Mouse (Mus musculus): ENCODE data around the gene Fam222b. TPM values are rescaled to one million over a fixed set of nuclear protein-coding genes. Genes with fewer than 3 reads are reported as not detected.

Gene Fam222b
- polyA plus RNA-seq, 1 experiment = 15.7 TPM

DNA sequence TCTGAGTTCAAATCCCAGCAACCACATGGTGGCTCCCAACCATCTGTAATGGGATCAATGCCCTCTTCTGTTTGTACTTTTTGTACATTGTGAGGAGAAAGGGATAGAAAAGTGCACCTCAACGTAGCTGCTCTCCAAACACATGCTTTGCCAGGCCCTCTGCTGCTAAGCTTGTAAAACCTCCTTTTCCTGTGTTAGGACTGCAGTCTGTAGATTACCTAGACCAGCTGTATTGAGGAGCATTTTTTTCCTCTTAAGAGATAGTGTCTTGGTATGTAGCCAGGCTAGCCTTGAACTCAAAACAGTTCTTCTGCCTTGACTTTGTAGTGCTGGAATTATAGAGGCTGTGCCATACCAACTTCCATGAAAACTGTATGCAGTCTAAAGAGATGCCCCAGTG lies 41.7 kb downstream of the Fam222b start:
- DNase-seq (ENCODE audit: low read depth) = no peak

DNA sequence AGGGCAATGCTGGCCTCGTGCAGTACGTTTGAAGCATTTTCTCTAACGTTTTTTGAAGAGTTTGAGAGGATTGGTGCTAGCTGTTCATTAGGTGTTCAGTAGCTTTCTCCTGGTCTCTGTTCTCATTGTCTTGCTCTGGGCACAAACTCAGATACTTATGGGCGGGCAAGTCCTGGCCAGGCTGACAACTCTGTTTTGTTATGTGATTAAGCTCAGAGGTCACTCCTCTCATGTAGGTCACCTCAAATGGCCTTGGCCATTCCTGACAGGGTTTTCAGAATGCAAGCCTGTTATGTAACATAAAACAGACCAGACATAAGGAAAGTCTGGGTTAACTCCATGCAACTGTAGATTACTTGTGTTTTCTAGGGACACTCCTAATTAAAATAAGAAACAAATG lies 43.1 kb downstream of the Fam222b start:
- DNase-seq (ENCODE audit: low read depth) = no peak

DNA sequence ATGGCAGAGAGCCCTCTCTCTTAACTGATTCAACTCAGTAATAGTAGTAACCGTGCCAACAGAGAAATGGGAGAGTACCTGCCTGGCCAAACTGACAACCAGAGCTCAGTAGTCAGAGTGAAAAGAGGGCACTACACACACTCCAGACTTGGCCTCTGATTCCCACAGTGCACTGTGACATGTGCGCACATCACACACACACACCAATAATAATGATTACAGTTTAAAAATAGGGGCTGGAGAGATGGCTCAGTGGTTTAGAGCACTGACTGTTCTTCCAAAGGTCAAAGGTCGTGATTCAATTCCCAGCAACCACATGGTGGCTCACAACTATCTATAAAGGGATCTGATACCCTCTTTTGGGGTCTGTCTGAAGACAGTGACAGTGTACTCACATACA lies 43.6 kb downstream of the Fam222b start:
- no peak for DNase-seq (ENCODE audit: low read depth)

DNA sequence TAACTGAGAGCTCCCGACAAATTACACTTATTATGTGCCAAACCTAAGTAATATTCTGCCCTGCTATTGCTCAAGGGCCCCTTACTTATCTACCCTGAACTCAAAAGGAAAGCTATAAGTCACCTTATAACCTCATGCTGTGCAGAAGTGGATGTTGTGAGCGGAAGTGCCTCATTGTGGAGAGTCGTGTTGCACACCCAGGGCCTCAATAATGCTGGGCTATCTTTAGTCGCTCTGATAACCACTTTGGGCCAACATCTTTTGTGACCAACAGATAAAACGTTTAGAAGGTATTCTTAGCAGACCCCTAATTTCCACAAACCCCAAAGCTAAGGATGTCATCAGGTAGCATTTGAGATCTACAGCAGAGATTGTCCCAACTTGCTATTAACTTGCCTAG lies 46.2 kb downstream of the Fam222b start:
- no peak for DNase-seq (ENCODE audit: low read depth)

DNA sequence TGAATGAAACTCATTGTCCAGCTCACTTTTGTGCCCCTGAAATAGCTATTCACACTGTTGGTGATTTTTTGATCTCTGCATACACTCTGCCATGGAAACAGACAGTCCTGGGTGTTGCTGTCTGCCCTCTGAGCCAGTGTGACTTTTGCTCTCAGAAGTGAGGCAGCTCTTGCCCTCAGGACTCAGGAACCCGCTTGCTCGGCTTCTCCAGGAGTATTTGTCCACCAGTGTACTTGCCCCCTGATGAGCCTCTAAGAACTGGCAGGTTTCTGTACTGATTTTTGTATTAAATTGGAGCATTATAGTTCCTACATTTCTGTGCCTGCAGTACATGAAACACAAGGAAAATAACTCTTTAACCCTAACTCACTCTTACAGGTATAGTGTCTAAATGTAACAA lies 49.1 kb downstream of the Fam222b start:
- DNase-seq (ENCODE audit: low read depth) = no peak

DNA sequence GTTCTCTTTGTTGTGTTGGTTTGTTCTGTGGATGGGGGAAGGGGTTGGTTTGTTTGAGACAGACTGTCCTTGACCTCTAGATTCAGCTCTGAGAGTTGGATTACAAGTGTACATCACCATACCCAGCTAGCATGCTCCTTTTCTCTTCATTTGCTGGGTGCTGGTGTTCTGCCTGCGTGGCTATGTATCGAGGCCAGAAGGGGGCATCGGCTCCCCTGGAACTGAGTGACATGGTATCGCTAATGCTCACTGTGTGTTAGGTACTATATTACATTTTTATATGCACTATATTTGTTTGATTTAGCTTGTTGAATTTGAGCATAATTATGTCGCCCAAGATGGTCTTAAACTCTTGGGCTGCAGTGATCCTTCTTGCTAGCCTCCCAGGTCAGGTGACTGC lies 51.7 kb downstream of the Fam222b start:
- no peak for DNase-seq (ENCODE audit: low read depth)

DNA sequence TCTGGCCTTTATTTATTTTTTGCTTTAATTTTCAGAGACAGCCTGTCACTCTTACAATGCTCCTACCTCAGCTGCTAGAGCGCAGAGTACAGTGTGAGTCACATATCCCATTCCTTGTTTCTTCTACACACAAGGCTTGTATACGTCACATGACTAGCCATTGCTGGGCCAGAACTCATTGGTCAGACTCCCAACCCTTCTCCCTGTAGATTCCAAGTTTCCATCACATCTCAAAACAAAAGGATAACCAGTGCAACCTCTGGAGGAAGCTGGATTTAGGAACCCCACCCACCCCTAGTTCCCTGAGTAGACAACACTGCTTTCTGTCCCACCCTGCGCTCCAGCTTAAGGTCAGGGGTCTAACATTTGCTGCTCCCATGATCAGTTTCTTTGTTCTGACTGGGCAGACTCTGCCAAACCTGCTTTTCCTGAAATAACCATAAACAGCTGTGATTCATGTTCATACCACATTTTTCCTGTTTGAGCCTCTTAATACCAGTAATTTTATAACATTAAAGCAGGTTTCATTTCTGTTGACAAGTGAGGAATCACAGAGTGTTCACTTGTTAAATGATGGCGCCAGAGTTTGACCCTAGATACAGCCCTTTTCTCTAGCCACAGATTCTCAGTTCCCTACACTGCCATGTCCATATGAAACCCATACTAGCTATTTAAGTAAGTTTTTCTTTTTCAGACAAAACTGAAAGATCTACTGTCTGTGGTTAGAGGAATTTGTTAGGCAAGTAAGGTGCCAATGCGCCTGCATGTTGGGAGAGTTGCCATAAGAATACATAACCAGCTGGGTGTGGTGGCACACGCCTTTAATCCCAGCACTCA lies 52.5 kb downstream of the Fam222b start:
- DNase-seq (ENCODE audit: low read depth) = no peak

DNA sequence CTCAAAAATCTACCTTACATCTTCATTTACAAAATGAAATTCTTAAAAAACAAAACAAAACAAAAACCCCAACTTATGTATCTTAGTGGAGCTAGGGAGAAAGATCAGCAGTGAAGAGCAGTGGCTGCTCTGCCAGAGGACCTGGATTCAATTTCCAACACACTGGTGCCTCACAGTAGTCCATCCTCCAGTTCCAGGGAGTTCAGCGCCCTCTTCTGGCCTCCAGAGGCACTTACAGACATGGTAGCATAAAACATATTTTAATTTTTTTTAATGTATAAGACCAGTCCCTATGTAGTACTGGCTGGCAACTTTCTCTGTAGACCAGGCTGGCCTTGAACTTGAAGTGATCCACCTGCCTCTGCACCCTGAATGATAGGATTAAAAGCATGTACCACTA lies 56.7 kb downstream of the Fam222b start:
- DNase-seq (ENCODE audit: low read depth) = no peak

DNA sequence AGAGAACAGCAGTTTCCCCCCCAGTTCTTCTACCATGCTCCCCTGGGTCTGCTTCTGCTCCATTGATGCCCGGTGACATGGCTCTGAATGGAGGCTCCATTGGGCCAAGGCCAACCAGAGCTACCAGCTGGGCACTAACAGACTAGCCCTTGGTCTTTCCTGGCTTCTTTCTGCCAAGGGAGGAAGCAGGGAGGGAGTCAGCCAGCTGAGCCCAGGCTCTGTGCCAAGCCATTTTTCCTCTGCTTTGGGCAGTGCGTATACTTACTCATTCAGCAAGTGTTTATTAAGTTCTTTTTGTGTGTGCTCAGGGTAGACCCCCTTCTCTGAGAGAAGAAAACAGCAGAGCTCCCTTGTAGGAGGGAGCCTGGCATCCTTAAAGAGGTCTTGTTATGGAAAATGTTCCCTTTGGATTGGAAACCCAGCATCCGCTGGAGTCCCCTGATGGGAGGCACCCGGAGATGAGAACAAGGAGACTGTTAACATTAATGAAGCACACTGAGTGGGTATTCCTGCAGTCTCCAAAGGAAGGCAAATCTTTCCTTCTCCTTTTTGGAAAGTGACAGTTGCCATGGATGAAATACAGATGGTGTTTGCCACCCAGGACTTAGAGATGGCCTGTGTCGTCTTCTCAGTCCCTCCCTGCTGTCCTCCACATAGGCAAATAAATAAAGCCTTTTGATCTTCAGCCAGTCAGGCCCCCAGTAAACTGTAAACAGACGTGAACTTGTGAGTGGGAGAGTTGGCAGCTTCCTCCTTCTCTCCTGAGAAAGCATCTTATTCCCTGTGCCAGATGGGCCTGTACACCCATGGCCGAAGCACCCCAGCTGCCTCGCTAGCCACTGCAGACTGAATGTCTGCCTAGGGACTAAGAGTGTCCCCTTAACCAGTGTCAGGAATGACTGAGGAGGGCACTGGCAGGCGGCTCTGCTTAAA lies 58.1 kb downstream of the Fam222b start:
- no peak for DNase-seq (ENCODE audit: low read depth)

DNA sequence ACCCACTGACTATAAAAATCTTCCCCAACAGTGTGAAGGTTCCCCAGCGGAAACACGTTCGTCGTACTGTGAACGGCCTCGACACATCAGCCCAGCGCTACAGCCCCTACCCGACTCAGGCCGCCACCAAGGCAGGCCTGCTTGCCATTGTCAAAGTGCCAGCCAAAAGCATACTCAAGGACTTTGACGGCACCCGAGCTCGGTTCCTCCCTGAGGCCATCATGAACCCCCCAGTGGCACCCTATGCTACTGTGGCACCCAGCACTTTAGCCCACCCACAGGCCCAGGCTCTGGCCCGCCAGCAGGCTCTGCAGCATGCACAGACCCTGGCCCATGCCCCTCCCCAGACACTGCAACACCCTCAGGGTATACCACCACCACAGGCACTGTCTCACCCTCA lies 59.3 kb downstream of the Fam222b start:
- no peak for DNase-seq (ENCODE audit: low read depth)

DNA sequence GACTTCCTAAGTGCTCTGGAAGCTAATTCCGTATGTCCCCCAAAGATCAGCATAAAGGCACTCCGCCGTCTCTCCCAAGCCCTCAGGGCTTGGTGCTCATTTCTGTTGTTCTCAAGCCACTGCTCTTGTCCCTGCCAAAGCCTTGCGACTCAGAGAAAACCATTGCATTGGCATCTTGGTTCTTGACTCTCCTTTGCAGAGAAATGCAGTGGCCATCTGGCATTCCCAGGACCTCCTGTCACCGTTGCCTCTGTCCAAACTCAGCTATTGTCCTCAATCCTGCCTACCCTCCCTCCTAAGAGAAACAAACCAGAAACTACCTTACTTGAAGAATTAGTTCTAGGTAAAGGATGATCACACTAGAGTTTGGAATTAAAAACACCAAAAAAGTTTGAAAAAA lies 61.2 kb downstream of the Fam222b start:
- DNase-seq (ENCODE audit: low read depth) = no peak

DNA sequence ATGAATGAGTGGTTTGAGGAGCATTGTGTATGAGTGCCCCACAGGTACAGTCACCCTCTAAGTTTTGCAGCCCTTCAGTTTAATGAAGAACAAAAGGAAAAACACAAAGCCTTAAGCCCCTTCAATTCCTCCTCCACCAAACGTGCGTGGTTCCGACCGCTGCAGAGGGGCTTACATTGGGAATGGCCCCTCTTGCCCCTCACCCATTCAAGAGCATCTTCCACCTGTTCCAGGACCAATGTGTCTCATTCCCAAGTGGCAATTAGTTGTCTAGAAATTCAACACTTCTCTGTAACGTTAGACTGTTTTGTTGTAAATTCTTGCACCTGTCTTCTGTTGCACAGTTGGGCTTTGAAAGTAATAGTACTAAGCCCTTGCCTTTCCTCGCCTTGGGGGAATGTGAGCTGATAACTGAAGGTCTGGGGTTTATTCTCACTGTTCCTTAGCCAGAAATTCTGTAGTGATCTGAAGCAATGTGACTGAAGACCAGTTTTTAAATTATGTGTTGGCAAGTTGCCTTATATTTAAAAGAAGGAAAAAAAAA lies 61.8 kb downstream of the Fam222b start:
- DNase-seq (ENCODE audit: low read depth) = no peak

DNA sequence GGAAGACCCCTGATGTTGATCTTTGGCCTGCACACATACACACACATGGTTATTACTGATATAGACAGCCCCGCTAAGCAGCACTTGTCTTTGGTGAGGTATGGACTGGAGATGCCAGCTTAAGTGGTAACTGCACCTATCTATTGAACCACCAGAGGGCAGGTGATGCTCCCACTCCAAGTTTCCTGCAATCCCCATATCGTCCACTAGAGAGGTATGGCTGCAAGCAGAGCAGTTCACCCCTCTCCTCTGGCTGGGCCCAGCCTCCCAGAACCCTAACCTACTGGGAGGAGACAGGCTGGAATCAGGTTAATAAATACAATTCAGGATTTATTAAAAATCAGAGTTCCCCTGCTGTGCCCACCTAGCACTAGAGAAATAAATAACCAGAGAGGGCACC lies 64.6 kb downstream of the Fam222b start:
- no peak for DNase-seq (ENCODE audit: low read depth)

DNA sequence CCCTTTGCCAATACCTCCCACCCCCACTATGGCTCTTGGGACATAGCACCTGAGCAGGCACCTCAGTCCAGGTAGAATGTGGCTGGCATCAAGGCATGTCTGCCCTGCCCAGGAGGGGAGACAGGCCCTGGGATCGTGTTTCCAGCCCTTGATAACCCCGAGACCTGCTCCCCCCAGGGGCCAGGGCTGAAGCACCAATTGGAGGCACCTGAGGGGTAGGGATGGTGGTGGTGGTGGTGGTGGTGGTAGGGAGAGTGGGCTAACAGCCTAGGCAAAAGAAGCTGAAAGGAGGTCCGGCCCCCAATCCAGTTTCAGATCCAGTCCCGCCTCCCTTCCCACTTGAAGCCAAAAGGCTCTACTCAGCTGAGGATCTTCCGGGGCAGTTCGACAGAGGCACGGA lies 65.1 kb downstream of the Fam222b start:
- no peak for DNase-seq (ENCODE audit: low read depth)

DNA sequence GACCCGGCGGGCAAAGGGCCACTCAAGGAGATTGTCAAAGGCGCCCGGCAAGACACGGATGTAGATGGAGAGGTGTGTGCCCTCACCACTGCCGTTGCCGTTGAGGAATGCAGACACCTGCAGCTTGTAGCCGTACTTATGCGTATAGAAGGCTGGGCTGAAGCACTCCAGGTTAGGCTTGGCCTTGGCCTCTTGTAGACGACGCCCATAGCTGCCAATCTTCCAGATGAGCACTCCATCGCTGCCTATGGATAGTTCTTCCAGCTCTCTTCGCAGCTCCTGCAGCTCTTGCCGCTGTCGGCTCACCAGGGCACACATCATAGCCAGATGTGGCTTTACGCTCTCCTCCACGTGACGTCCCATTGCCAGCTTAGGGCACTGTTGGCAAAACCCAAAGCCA lies 65.7 kb downstream of the Fam222b start:
- DNase-seq (ENCODE audit: low read depth) = no peak

DNA sequence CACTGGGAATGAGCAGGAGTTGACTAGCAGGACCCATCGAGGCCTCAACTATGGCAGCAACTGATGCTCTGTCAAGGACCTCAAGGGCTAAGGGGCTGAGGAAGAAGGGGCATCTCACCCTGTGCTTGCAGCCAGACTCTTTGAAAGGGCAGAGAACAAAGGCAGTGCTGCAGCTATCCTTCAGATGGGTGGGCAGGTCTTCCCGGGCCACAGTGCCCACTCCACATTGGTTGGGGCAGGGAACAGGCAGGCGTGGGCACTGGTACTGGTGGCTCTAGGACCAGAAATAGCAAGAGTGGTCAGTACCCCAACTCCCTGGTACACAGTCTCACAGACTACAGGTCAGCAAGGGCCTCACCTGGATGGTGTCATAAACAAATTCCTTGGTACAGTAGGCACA lies 66.2 kb downstream of the Fam222b start:
- no peak for DNase-seq (ENCODE audit: low read depth)

DNA sequence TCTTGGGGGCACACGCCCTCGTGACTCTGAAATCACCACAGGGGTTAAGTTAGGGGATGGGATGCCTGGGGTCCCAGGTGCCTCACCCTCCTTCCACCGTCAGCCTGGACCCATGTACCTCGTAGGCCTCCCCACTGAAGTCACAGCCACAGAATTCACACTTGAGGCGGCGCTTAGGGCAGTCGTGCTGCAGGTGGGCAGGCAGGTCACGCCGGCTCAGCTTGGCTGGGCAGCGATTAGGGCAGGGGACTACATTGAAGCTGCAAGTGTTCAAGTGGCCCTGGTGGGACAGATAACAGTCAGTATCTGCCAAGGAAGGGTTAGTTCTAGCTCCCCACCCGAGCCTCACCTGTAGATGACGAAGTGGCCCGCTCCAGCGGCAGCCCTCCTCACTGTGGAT lies 66.7 kb downstream of the Fam222b start:
- no peak for DNase-seq (ENCODE audit: low read depth)

DNA sequence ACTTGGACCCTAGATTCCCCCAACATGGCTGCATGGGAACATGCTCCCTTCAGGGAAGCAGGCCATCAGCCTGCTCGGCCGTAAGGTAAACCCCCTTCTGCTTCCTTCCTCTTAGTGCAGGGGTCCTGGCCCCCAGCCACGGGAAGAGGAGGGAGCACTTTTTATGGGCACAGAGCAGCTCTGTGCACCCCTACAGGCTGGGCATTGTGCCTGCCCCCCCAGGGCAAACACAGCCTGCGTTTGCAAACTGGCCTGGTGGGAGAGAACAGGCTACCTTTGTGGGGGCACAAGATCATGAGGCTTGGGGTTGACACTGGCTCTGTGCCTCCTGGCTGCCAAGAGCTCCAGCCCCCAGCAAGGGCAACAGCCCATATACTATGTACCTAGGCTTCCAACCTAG lies 67.5 kb downstream of the Fam222b start:
- DNase-seq (ENCODE audit: low read depth) = no peak

DNA sequence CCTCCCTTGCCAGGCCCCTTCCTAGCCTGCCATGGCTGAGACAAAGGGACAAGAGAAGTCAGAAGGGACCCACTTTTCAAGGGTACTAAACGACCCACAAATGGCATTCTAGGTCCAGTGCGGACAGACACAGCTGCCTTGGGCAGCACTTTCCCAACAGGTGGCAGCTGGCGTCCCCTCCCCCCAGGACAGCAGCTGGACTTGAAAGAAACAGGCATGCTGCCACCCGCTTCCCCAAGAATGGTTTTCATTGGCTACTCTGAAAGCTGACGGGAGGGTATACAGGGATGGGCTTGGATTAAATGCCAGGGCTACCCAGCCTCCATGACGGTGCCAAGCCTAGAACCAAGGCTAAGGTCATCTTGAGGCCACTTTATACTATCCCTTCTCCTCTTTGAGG lies 68.0 kb downstream of the Fam222b start:
- no peak for DNase-seq (ENCODE audit: low read depth)

DNA sequence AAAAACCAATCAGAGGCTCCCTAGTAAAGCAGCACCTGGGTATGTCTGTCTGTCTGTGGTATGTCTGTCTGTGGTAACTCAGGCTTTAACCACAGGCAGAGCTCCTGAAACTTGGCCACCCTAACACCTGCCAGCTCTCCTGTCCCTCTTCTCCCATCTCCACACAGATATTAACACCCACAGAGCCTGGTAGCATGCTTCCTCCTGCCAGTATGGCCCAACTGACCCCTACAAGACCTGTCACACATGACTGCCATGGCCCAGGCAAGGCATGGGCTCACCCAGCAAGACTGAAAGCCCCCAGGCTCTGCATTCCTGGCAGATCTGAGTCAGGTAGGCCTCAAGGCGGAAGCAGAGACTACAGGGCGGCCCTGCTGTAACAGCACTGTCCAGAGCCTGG lies 68.6 kb downstream of the Fam222b start:
- DNase-seq (ENCODE audit: low read depth) = no peak

DNA sequence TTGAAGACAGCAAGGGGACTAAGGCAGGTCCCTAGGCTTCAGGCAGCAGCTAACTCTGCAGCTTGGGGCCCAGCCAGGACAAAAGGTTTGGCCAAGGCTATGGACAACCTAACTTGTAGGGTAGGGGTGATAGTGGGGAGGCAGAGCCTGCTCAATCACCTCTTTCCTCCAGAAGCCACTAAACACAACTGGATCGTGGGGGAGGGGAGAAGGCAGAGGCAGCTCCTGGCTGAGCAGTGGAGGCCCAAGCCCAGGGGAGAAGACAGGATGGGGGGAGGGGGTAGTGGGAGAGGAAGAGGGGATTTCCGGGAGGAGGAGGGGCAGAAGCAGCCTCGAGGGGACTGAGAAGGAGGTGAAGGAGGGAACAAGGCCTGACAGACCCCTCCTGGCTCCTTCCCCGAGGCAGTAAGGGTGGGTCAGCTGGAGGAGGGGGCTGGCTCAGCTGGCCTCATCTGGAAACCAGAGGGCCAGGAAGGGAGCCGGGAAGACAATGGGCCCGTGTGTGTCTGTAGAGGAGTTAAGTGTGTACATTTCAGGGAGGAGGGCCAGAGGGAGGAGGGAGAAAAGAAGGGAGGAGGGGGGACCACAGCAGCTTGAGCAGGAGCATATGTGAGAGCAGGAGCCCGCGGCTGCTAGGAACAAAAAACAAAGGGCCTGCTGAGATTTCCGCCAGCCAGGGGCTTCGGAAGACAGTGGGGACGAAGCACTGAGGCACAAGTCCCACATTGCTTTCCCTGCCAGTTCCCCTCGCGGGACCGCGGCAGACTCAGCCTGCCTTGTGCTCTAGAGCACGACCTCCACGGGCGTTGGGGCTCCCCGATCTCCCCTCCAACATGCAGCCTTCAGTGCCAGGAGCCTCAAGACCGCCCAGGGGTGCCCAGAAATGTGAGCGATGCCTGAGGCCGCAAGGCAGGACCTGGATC lies 69.5 kb downstream of the Fam222b start:
- DNase-seq (ENCODE audit: low read depth) = no peak

DNA sequence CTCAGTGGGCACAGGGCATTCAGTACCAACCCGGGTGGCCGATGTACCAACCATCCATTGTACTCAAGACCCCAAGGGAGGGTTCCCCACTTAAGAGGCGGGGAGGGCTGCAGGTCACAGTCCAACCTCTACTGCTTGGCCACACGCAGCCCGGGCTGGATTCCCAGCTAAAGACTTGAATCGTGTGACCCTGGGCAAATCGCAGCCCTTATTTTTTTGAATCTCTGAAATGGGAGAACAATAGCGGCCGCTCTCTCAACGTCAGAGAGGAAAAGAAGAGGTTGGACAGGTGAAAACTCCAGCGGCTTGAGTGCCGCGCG lies 70.1 kb downstream of the Fam222b start:
- DNase-seq (ENCODE audit: low read depth) = no peak

Measured in gonadal fat pad, adult 2 months (tissue).